Mouse (Mus musculus) myocyte (in vitro differentiated cells): ENCODE measurements around the gene B4galt2.

ENCODE experiments used
- CEBPB ChIP-seq: IDR thresholded peaks from 2 replicates; pipeline ENCODE4 v1.6.1; 2011; ENCODE audit warnings: mild to moderate bottlenecking, moderate library complexity; ENCODE audit not compliant: poor library complexity, insufficient read depth, severe bottlenecking
- MAX ChIP-seq: IDR thresholded peaks from one replicate; pipeline ENCODE4 v1.6.1; 2011; ENCODE audit warnings: low read depth, mild to moderate bottlenecking, control low read depth
- POLR2A ChIP-seq: IDR thresholded peaks from one replicate; pipeline ENCODE4 v1.6.1; 2011; ENCODE audit warnings: low read depth, mild to moderate bottlenecking, control low read depth, moderate library complexity; ENCODE audit not compliant: insufficient read length
- REST ChIP-seq: IDR thresholded peaks from one replicate; pipeline ENCODE4 v1.6.1; 2011; ENCODE audit warnings: mild to moderate bottlenecking, control low read depth, moderate library complexity; ENCODE audit not compliant: insufficient read depth, insufficient read length
- TCF12 ChIP-seq: IDR thresholded peaks from one replicate; pipeline ENCODE4 v1.6.1; 2011; ENCODE audit warnings: mild to moderate bottlenecking, control low read depth; ENCODE audit not compliant: poor library complexity, insufficient read depth, severe bottlenecking

DNA sequence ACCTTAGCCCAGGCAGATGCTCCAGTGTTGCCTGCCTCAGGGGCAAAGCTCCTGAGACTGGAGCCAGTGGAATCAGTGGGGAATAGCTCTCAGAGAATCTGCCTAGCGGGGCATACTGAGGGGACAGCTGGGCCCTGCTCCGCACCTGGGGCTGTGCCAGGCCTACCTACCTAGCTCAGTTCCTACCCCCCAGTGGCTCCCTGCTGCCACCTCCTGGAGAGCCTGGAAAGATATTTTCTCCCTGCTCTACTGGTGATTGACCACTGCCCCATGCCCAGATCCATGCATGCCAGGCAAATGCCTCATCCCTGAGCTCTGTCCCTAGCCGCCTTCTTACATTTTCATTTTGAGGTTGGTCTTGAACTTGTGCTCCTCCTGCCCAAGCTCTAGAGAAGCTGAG is 24.5 kb downstream of the B4galt2 start:
- TF ChIP-seq POLR2A (no peak), TCF12 (no peak), MAX (no peak), REST (no peak), CEBPB (no peak)
